Mouse (Mus musculus): ENCODE data around the gene Slc7a1. TPM values are rescaled to one million over a fixed set of nuclear protein-coding genes. Genes with fewer than 3 reads are reported as not detected.

Gene Slc7a1
- polyA plus RNA-seq, 1 experiment from 2014 or later: 10.8 TPM

GRCm38 (mm10) chr5:148398451-148398765, 1.3 kb downstream of the Slc7a1 start:
- no peak overlapping the region for H3K9ac ChIP-seq (ENCODE audit: low read depth, low read length)
- TF ChIP-seq CTCF (IDR thresholded peaks at IDR 0.05; ENCODE audit: low read depth): no peak
- 26% methylated on average over 6 of the region's 6 CpGs for WGBS
- no peak for ATAC-seq
- peak overlapping the region; percentile 96 for H3K4me2 ChIP-seq (replicated peaks; ENCODE audit: low read depth)
- H3K4me3 ChIP-seq (ENCODE audit: low read depth, low read length): peak overlapping the region; percentile 62
- H3K9me3 ChIP-seq (ENCODE audit: control insufficient read depth): no peaks in the 10 kb centered on the region
- H3K27ac ChIP-seq (ENCODE audit: low read depth, low read length): no peak overlapping the region
- no peaks in the 10 kb centered on the region for H3K27me3 ChIP-seq (replicated peaks; ENCODE audit: control insufficient read depth, insufficient read depth, low read length)
- no peaks in the 10 kb centered on the region for H3K4me1 ChIP-seq (replicated peaks; ENCODE audit: control insufficient read depth, insufficient read depth, low read length)
- H3K36me3 ChIP-seq (ENCODE audit: control insufficient read depth, insufficient read depth): peaks cover 4% of the 10 kb centered on the region; the same call in 1 of the 2 replicates

GRCm38 (mm10) chr5:148397911-148398310, 1.8 kb downstream of the Slc7a1 start:
- no peak for ATAC-seq
- Histone ChIP-seq H3K27ac (ENCODE audit: low read depth, low read length) (no peak overlapping the region), H3K4me2 (replicated peaks; ENCODE audit: low read depth) (no peak overlapping the region), H3K4me1 (replicated peaks; ENCODE audit: control insufficient read depth, insufficient read depth, low read length) (no peaks in the 10 kb centered on the region), H3K27me3 (replicated peaks; ENCODE audit: control insufficient read depth, insufficient read depth, low read length) (no peaks in the 10 kb centered on the region), H3K36me3 (ENCODE audit: control insufficient read depth, insufficient read depth) (peaks cover 4% of the 10 kb centered on the region; the same call in 1 of the 2 replicates), H3K9ac (ENCODE audit: low read depth, low read length) (no peak overlapping the region), H3K9me3 (ENCODE audit: control insufficient read depth) (no peaks in the 10 kb centered on the region), H3K4me3 (ENCODE audit: low read depth, low read length) (no peak overlapping the region)
- TF ChIP-seq CTCF (IDR thresholded peaks at IDR 0.05; ENCODE audit: low read depth): no peak
- 61% methylated on average over 5 of the region's 5 CpGs for WGBS

GRCm38 (mm10) chr5:148397418-148397817, 2.3 kb downstream of the Slc7a1 start:
- Histone ChIP-seq H3K36me3 (ENCODE audit: control insufficient read depth, insufficient read depth) (peaks cover 4% of the 10 kb centered on the region; the same call in 1 of the 2 replicates), H3K27ac (ENCODE audit: low read depth, low read length) (no peak overlapping the region), H3K4me3 (ENCODE audit: low read depth, low read length) (no peak overlapping the region), H3K27me3 (replicated peaks; ENCODE audit: control insufficient read depth, insufficient read depth, low read length) (no peaks in the 10 kb centered on the region), H3K9me3 (ENCODE audit: control insufficient read depth) (no peaks in the 10 kb centered on the region), H3K4me2 (replicated peaks; ENCODE audit: low read depth) (no peak overlapping the region), H3K4me1 (replicated peaks; ENCODE audit: control insufficient read depth, insufficient read depth, low read length) (no peaks in the 10 kb centered on the region), H3K9ac (ENCODE audit: low read depth, low read length) (no peak overlapping the region)
- ATAC-seq: no peak
- no peak for TF ChIP-seq CTCF (IDR thresholded peaks at IDR 0.05; ENCODE audit: low read depth)
- 54% methylated on average over 4 of the region's 4 CpGs for WGBS

GRCm38 (mm10) chr5:148393316-148393715, 6.4 kb downstream of the Slc7a1 start:
- H3K27me3 ChIP-seq (replicated peaks; ENCODE audit: control insufficient read depth, insufficient read depth, low read length): no peaks in the 10 kb centered on the region
- WGBS: 82% methylated on average over 8 of the region's 8 CpGs
- H3K4me2 ChIP-seq (replicated peaks; ENCODE audit: low read depth): no peak overlapping the region
- no peak overlapping the region for H3K4me3 ChIP-seq (ENCODE audit: low read depth, low read length)
- TF ChIP-seq CTCF (IDR thresholded peaks at IDR 0.05; ENCODE audit: low read depth): no peak
- H3K27ac ChIP-seq (ENCODE audit: low read depth, low read length): no peak overlapping the region
- H3K36me3 ChIP-seq (ENCODE audit: control insufficient read depth, insufficient read depth): peaks cover 4% of the 10 kb centered on the region; the same call in 1 of the 2 replicates
- H3K9ac ChIP-seq (ENCODE audit: low read depth, low read length): no peak overlapping the region
- H3K4me1 ChIP-seq (replicated peaks; ENCODE audit: control insufficient read depth, insufficient read depth, low read length): no peaks in the 10 kb centered on the region
- no peaks in the 10 kb centered on the region for H3K9me3 ChIP-seq (ENCODE audit: control insufficient read depth)
- no peak for ATAC-seq

- H3K4me1 ChIP-seq (replicated peaks; ENCODE audit: control insufficient read depth, insufficient read depth, low read length): no peaks in the 10 kb centered on the region
- H3K9ac ChIP-seq (ENCODE audit: low read depth, low read length): no peak overlapping the region
- peaks cover 4% of the 10 kb centered on the region; the same call in 1 of the 2 replicates for H3K36me3 ChIP-seq (ENCODE audit: control insufficient read depth, insufficient read depth)
- H3K27me3 ChIP-seq (replicated peaks; ENCODE audit: control insufficient read depth, insufficient read depth, low read length): no peaks in the 10 kb centered on the region
- no peak overlapping the region for H3K4me3 ChIP-seq (ENCODE audit: low read depth, low read length)
- H3K4me2 ChIP-seq (replicated peaks; ENCODE audit: low read depth): no peak overlapping the region
- H3K9me3 ChIP-seq (ENCODE audit: control insufficient read depth): no peaks in the 10 kb centered on the region
- 81% methylated on average over 6 of the region's 6 CpGs for WGBS
- TF ChIP-seq CTCF (IDR thresholded peaks at IDR 0.05; ENCODE audit: low read depth): no peak
- no peak for ATAC-seq
- no peak overlapping the region for H3K27ac ChIP-seq (ENCODE audit: low read depth, low read length)
Observed at GRCm38 (mm10) chr5:148392831-148393230, 6.9 kb downstream of the Slc7a1 start.

GRCm38 (mm10) chr5:148389007-148389970, 10.4 kb downstream of the Slc7a1 start:
- Histone ChIP-seq H3K4me2 (replicated peaks; ENCODE audit: low read depth) (no peak overlapping the region), H3K36me3 (ENCODE audit: control insufficient read depth, insufficient read depth) (0 out of 2 replicates have a peak, but pooled peaks cover 4% of the 10 kb centered on the region), H3K9ac (ENCODE audit: low read depth, low read length) (no peak overlapping the region), H3K4me1 (replicated peaks; ENCODE audit: control insufficient read depth, insufficient read depth, low read length) (no peaks in the 10 kb centered on the region), H3K27ac (ENCODE audit: low read depth, low read length) (no peak overlapping the region), H3K9me3 (ENCODE audit: control insufficient read depth) (no peaks in the 10 kb centered on the region), H3K4me3 (ENCODE audit: low read depth, low read length) (no peak overlapping the region), H3K27me3 (replicated peaks; ENCODE audit: control insufficient read depth, insufficient read depth, low read length) (no peaks in the 10 kb centered on the region)
- 90% methylated on average over 15 of the region's 15 CpGs for WGBS
- no peak for TF ChIP-seq CTCF (IDR thresholded peaks at IDR 0.05; ENCODE audit: low read depth)
- no peak for ATAC-seq
